Mouse (Mus musculus) left cerebral cortex, postnatal 4 days (tissue): ENCODE results near the gene Ly6g6f. TPM values are rescaled to one million over a fixed set of nuclear protein-coding genes. Genes with fewer than 3 reads are reported as not detected.
"Not testable (repeated sequence)": the region's sequence is repeated elsewhere in the genome, so short reads cannot be mapped to it uniquely, and the experiment has no call there.

Experiments
- DNase-seq: peaks from one replicate; pipeline ENCODE4 v3.0.0-alpha.2; 2022
- intact Hi-C: fragments of 180-260 bp; cut with DNase I; formaldehyde crosslinking; loops from one replicate; pipeline ENCODE4 v1.15.1; 2025
- total RNA-seq, 2 experiments: library from RNA; stranded (reverse); gene quantifications; 2 replicates each; pipeline ENCODE4 v1.2.3; 2021

The Ly6g6f gene
- not detected for total RNA-seq

GRCm38 (mm10) chr17:35085208-35085865 is at the start of gene Ly6g6f:
Gene Ly6g6f, minus strand, starts transcription at chr17:35085610.
- no peak for DNase-seq
- intact Hi-C loops, result no loop called here

- peak; percentile 97 for DNase-seq
- intact Hi-C loops, result no loop called here
Observed at GRCm38 (mm10) chr17:35134801-35135590, 49.6 kb upstream of the Ly6g6f start, which contains the start of gene Bag6. Gene Bag6, plus strand, starts transcription at chr17:35135178.

- intact Hi-C loops, result no loop called here
Observed at GRCm38 (mm10) chr17:35133517-35133916, 48.1 kb upstream of the Ly6g6f start.

GRCm38 (mm10) chr17:35132174-35132560 is 46.8 kb upstream of the Ly6g6f start:
- intact Hi-C loops, result no loop called here
- no peak for DNase-seq

More at GRCm38 (mm10) chr17:35133517-35133916, 48.1 kb upstream of the Ly6g6f start:
- DNase-seq, result no peak

GRCm38 (mm10) chr17:35131500-35132173 is 46.2 kb upstream of the Ly6g6f start, which contains the start of gene Apom:
Gene Apom, minus strand, starts transcription at chr17:35132050.
- intact Hi-C loops, result no loop called here
- no peak for DNase-seq

GRCm38 (mm10) chr17:35131038-35131437 is 45.6 kb upstream of the Ly6g6f start:
- DNase-seq, result no peak
- intact Hi-C loops, result no loop called here

GRCm38 (mm10) chr17:35128996-35129395 is 43.6 kb upstream of the Ly6g6f start:
- no peak for DNase-seq
- intact Hi-C loops, result no loop called here

- DNase-seq, result no peak
- intact Hi-C loops, result no loop called here
Observed at GRCm38 (mm10) chr17:35127017-35127416, 41.6 kb upstream of the Ly6g6f start.

GRCm38 (mm10) chr17:35126206-35126611 is 40.8 kb upstream of the Ly6g6f start, which contains the start of gene D17H6S53E:
Gene D17H6S53E, plus strand, starts transcription at chr17:35126373.
- intact Hi-C loops, result no loop called here

GRCm38 (mm10) chr17:35125578-35125977 is 40.2 kb upstream of the Ly6g6f start:
- intact Hi-C loops, result no loop called here
- no peak for DNase-seq

More at GRCm38 (mm10) chr17:35126206-35126611, 40.8 kb upstream of the Ly6g6f start, which contains the start of gene D17H6S53E:
- DNase-seq, result peak; percentile 65

GRCm38 (mm10) chr17:35125081-35125480 is 39.7 kb upstream of the Ly6g6f start:
- no peak for DNase-seq
- intact Hi-C loops, result no loop called here

- intact Hi-C loops, DNase-seq: not testable (repeated sequence)
Observed at GRCm38 (mm10) chr17:35124261-35124896, 39.0 kb upstream of the Ly6g6f start.

GRCm38 (mm10) chr17:35123287-35123686 is 37.9 kb upstream of the Ly6g6f start:
- intact Hi-C loops, DNase-seq: not testable (repeated sequence)

GRCm38 (mm10) chr17:35121871-35122303 is 36.5 kb upstream of the Ly6g6f start, which contains the start of gene Csnk2b:
Gene Csnk2b, minus strand, starts transcription at chr17:35122053.
- peak; percentile 68 for DNase-seq
- intact Hi-C loops, result no loop called here

- intact Hi-C loops, result no loop called here
- peak; percentile 99 for DNase-seq
Observed at GRCm38 (mm10) chr17:35121143-35121799, 35.9 kb upstream of the Ly6g6f start, which contains the start of gene Gpank1. Gene Gpank1, plus strand, starts transcription at chr17:35121455.

- DNase-seq, result peak; percentile 47
- intact Hi-C loops, result no loop called here
Observed at GRCm38 (mm10) chr17:35120745-35121142, 35.3 kb upstream of the Ly6g6f start.

- no peak for DNase-seq
- intact Hi-C loops, result no loop called here
Observed at GRCm38 (mm10) chr17:35115046-35116019, 29.9 kb upstream of the Ly6g6f start, which contains the start of gene Ly6g5b. Gene Ly6g5b, minus strand, starts transcription at chr17:35115428.

GRCm38 (mm10) chr17:35111774-35112173 is 26.4 kb upstream of the Ly6g6f start:
- no peak for DNase-seq
- intact Hi-C loops, result loop anchor here (5.0 kb wide), 1 partner anchor 99 kb away; no protein-coding TSS in a partner anchor
